Mouse (Mus musculus): Measurements from ENCODE around the gene Arrdc2.

DNA sequence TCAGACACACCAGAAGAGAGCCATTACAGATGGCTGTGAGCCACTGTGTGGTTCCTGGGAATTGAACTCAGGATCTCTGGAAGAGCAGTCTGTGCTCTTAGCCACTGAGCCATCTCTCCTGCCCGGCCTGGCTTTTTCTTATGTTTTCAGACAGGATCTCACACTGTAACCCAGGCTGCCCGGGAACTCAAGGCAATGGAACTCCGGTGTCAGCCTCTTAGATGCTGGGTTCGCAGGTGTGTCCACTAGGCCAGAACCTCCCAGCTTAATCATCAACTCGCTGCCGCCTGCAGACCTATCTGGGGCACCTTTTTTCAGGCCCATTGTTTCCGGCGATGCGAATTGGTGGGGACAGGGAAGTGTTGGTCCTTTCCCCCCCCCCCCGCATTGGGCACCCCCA is 1.1 kb upstream of the Arrdc2 start:
- TF ChIP-seq GATA1 (IDR thresholded peaks at IDR 0.05; ENCODE audit: borderline replicate concordance, low read length): no peak
- no peak for TF ChIP-seq FLI1 (IDR thresholded peaks at IDR 0.05; ENCODE audit: low read length)
